Mouse (Mus musculus): ENCODE results near the gene Kif19a. TPM values are rescaled to one million over a fixed set of nuclear protein-coding genes. Genes with fewer than 3 reads are reported as not detected.

The Kif19a gene
- polyA plus RNA-seq, 1 experiment: 0.71 TPM

GRCm38 (mm10) chr11:114726965-114727825, 38.0 kb upstream of the Kif19a start, which contains the start of gene Dnaic2:
Dnaic2 (plus strand) TSS chr11:114727408.
- no peak within 1 kb of the TSS for H3K4me3 ChIP-seq (ENCODE audit: control insufficient read depth, insufficient read depth, low read length)
- peak; percentile 6 for DNase-seq
- 23% methylated on average over 34 of the region's 34 CpGs for WGBS

GRCm38 (mm10) chr11:114727826-114728186, 37.4 kb upstream of the Kif19a start:
- no peak overlapping the region for H3K27ac ChIP-seq (ENCODE audit: control insufficient read depth, insufficient read depth, low read length)
- no peaks in the 10 kb centered on the region for H3K36me3 ChIP-seq (ENCODE audit: control insufficient read depth, insufficient read depth, low read length)
- 59% methylated on average over 5 of the region's 5 CpGs for WGBS
- H3K27me3 ChIP-seq (ENCODE audit: control insufficient read depth, insufficient read depth, low read length): no peaks in the 10 kb centered on the region
- DNase-seq: no peak
- no peak overlapping the region for H3K4me3 ChIP-seq (ENCODE audit: control insufficient read depth, insufficient read depth, low read length)
- H3K4me1 ChIP-seq (replicated peaks; ENCODE audit: control insufficient read depth, insufficient read depth, low read length): peaks cover 7% of the 10 kb centered on the region
- no peak for TF ChIP-seq CTCF (IDR thresholded peaks at IDR 0.05; ENCODE audit: borderline replicate concordance, control insufficient read depth, extremely low read depth, insufficient read depth, low read length, poor library complexity)
- no peak for TF ChIP-seq POLR2A (IDR thresholded peaks at IDR 0.05; ENCODE audit: control insufficient read depth, extremely low read depth, insufficient read depth, low read length, poor library complexity)

More at GRCm38 (mm10) chr11:114726965-114727825, 38.0 kb upstream of the Kif19a start, which contains the start of gene Dnaic2:
- peaks cover 7% of the 10 kb centered on the region for H3K4me1 ChIP-seq (replicated peaks; ENCODE audit: control insufficient read depth, insufficient read depth, low read length)
- H3K36me3 ChIP-seq (ENCODE audit: control insufficient read depth, insufficient read depth, low read length): no peaks in the 10 kb centered on the region
- no peak within 1 kb of the TSS for H3K27ac ChIP-seq (ENCODE audit: control insufficient read depth, insufficient read depth, low read length)
- H3K27me3 ChIP-seq (ENCODE audit: control insufficient read depth, insufficient read depth, low read length): no peaks in the 10 kb centered on the region
- no peak for TF ChIP-seq CTCF (IDR thresholded peaks at IDR 0.05; ENCODE audit: borderline replicate concordance, control insufficient read depth, extremely low read depth, insufficient read depth, low read length, poor library complexity)
- TF ChIP-seq POLR2A (IDR thresholded peaks at IDR 0.05; ENCODE audit: control insufficient read depth, extremely low read depth, insufficient read depth, low read length, poor library complexity): no peak

GRCm38 (mm10) chr11:114728333-114728732, 36.9 kb upstream of the Kif19a start:
- WGBS: 30% methylated on average over 5 of the region's 5 CpGs
- H3K36me3 ChIP-seq (ENCODE audit: control insufficient read depth, insufficient read depth, low read length): no peaks in the 10 kb centered on the region
- no peak overlapping the region for H3K4me3 ChIP-seq (ENCODE audit: control insufficient read depth, insufficient read depth, low read length)
- H3K27me3 ChIP-seq (ENCODE audit: control insufficient read depth, insufficient read depth, low read length): no peaks in the 10 kb centered on the region
- no peak for TF ChIP-seq CTCF (IDR thresholded peaks at IDR 0.05; ENCODE audit: borderline replicate concordance, control insufficient read depth, extremely low read depth, insufficient read depth, low read length, poor library complexity)
- no peak for TF ChIP-seq POLR2A (IDR thresholded peaks at IDR 0.05; ENCODE audit: control insufficient read depth, extremely low read depth, insufficient read depth, low read length, poor library complexity)
- peaks cover 7% of the 10 kb centered on the region for H3K4me1 ChIP-seq (replicated peaks; ENCODE audit: control insufficient read depth, insufficient read depth, low read length)
- H3K27ac ChIP-seq (ENCODE audit: control insufficient read depth, insufficient read depth, low read length): no peak overlapping the region
- no peak for DNase-seq

GRCm38 (mm10) chr11:114729832-114730363, 35.3 kb upstream of the Kif19a start:
- Histone ChIP-seq H3K4me1 (replicated peaks; ENCODE audit: control insufficient read depth, insufficient read depth, low read length) (peaks cover 7% of the 10 kb centered on the region), H3K36me3 (ENCODE audit: control insufficient read depth, insufficient read depth, low read length) (no peaks in the 10 kb centered on the region), H3K27ac (ENCODE audit: control insufficient read depth, insufficient read depth, low read length) (no peak overlapping the region), H3K4me3 (ENCODE audit: control insufficient read depth, insufficient read depth, low read length) (no peak overlapping the region), H3K27me3 (ENCODE audit: control insufficient read depth, insufficient read depth, low read length) (no peaks in the 10 kb centered on the region)
- 90% methylated on average over 6 of the region's 6 CpGs for WGBS
- no peak for DNase-seq
- no peak for TF ChIP-seq POLR2A (IDR thresholded peaks at IDR 0.05; ENCODE audit: control insufficient read depth, extremely low read depth, insufficient read depth, low read length, poor library complexity)
- no peak for TF ChIP-seq CTCF (IDR thresholded peaks at IDR 0.05; ENCODE audit: borderline replicate concordance, control insufficient read depth, extremely low read depth, insufficient read depth, low read length, poor library complexity)

- no peaks in the 10 kb centered on the region for H3K36me3 ChIP-seq (ENCODE audit: control insufficient read depth, insufficient read depth, low read length)
- no peak overlapping the region for H3K4me3 ChIP-seq (ENCODE audit: control insufficient read depth, insufficient read depth, low read length)
- WGBS: 92% methylated on average over 4 of the region's 4 CpGs
- no peak overlapping the region for H3K27ac ChIP-seq (ENCODE audit: control insufficient read depth, insufficient read depth, low read length)
- DNase-seq: no peak
- H3K4me1 ChIP-seq (replicated peaks; ENCODE audit: control insufficient read depth, insufficient read depth, low read length): peaks cover 7% of the 10 kb centered on the region
- TF ChIP-seq CTCF (IDR thresholded peaks at IDR 0.05; ENCODE audit: borderline replicate concordance, control insufficient read depth, extremely low read depth, insufficient read depth, low read length, poor library complexity) (no peak), POLR2A (IDR thresholded peaks at IDR 0.05; ENCODE audit: control insufficient read depth, extremely low read depth, insufficient read depth, low read length, poor library complexity) (no peak)
- no peaks in the 10 kb centered on the region for H3K27me3 ChIP-seq (ENCODE audit: control insufficient read depth, insufficient read depth, low read length)
Observed at GRCm38 (mm10) chr11:114731711-114732110, 33.5 kb upstream of the Kif19a start.

- H3K27ac ChIP-seq (ENCODE audit: control insufficient read depth, insufficient read depth, low read length): no peak overlapping the region
- TF ChIP-seq CTCF (IDR thresholded peaks at IDR 0.05; ENCODE audit: borderline replicate concordance, control insufficient read depth, extremely low read depth, insufficient read depth, low read length, poor library complexity): no peak
- TF ChIP-seq POLR2A (IDR thresholded peaks at IDR 0.05; ENCODE audit: control insufficient read depth, extremely low read depth, insufficient read depth, low read length, poor library complexity): no peak
- no peaks in the 10 kb centered on the region for H3K27me3 ChIP-seq (ENCODE audit: control insufficient read depth, insufficient read depth, low read length)
- H3K4me1 ChIP-seq (replicated peaks; ENCODE audit: control insufficient read depth, insufficient read depth, low read length): no peaks in the 10 kb centered on the region
- no peaks in the 10 kb centered on the region for H3K36me3 ChIP-seq (ENCODE audit: control insufficient read depth, insufficient read depth, low read length)
- DNase-seq: no peak
- 85% methylated on average over 22 of the region's 22 CpGs for WGBS
- no peak overlapping the region for H3K4me3 ChIP-seq (ENCODE audit: control insufficient read depth, insufficient read depth, low read length)
Observed at GRCm38 (mm10) chr11:114732890-114733289, 32.3 kb upstream of the Kif19a start.

Data from thymus, adult 2 months (tissue).